Mouse (Mus musculus): ENCODE measurements at regions not wholly inside any gene's neighbourhood (a gene's known extent, or its start where the extent isn't known, plus 50 kb on each side); places are given as distances from the start of the nearest gene placed in this dataset.
A peak's percentile ranks its signal among the peaks of the same experiment; 100 is the strongest.

DNA sequence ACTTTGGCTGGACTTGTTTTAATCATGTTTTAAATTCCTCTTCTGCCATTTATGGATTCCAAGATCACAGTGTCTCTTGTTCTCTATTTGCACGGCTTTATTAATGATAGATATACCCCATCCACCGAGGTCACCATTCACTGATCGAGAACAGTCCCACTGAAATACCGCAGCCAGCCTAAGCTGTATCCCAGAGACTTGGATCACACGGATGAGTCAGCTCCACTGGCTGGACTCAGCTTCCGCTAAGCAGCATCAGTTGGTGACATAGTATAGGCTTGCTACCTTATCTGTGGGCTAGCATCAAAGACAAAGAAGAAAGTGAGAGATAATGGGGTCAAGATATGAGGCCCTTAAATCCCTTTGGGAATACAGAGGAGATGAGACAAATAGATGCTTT lies 106.4 kb downstream of the Cartpt start:
- no peak overlapping the region for H3K4me3 ChIP-seq (ENCODE audit: extremely low read depth, insufficient read depth, insufficient read length)
- 88% methylated on average over 6 of the region's 6 CpGs for WGBS
- H3K4me1 ChIP-seq (ENCODE audit: control insufficient read depth, insufficient read depth, insufficient read length): no peaks in the 10 kb centered on the region
- TF ChIP-seq POLR2A (IDR thresholded peaks at IDR 0.05; ENCODE audit: low read depth, low read length) (no peak), CTCF (IDR thresholded peaks at IDR 0.05; ENCODE audit: extremely low read depth, insufficient read depth, insufficient read length, insufficient replicate concordance) (no peak)
- H3K36me3 ChIP-seq (ENCODE audit: control insufficient read depth, insufficient read depth, low read length): no peaks in the 10 kb centered on the region
- no peak overlapping the region for H3K27ac ChIP-seq (ENCODE audit: insufficient read depth, low read length)
- H3K27me3 ChIP-seq (ENCODE audit: control insufficient read depth, insufficient read depth, low read length): no peaks in the 10 kb centered on the region
- no peak for DNase-seq (ENCODE audit: low read depth in 1 of 2, low spot score in 2 of 2)

DNA sequence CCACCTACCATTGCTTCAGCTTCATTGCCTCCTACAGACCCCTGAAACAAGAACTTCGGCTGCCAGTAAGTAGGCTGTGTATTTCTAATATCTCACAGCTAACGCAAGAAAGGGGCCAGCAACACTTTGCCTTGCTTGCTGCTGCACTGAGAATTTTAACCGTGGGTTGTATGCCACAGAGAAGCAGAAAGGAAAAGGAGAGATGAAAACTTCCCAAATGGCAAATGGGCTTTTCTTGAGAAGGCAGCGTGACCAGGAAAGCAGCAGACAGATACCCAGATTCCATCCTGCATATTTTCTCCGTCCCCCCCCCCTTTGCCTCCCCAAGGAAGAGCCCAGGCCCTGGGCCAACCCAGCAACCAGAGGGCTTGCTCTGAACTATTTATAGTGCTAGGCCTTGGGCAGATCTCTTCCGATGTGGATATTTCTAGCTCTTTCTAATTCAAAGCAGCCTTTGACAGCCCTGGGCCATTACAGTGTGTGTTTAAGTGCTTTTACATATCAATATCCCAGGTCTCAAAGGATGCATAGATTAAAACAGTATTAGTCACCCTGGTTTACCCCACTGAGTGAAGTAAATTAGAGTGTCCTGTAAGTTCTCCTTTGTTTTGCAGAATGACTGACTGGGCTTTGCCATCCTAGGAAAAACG lies 107.0 kb downstream of the Cartpt start:
- no peaks in the 10 kb centered on the region for H3K36me3 ChIP-seq (ENCODE audit: control insufficient read depth, insufficient read depth, low read length)
- 88% methylated on average over 7 of the region's 7 CpGs for WGBS
- H3K27me3 ChIP-seq (ENCODE audit: control insufficient read depth, insufficient read depth, low read length): no peaks in the 10 kb centered on the region
- no peak overlapping the region for H3K4me3 ChIP-seq (ENCODE audit: extremely low read depth, insufficient read depth, insufficient read length)
- DNase-seq (ENCODE audit: low read depth in 1 of 2, low spot score in 2 of 2): no peak
- no peak overlapping the region for H3K27ac ChIP-seq (ENCODE audit: insufficient read depth, low read length)
- H3K4me1 ChIP-seq (ENCODE audit: control insufficient read depth, insufficient read depth, insufficient read length): no peaks in the 10 kb centered on the region
- TF ChIP-seq POLR2A (IDR thresholded peaks at IDR 0.05; ENCODE audit: low read depth, low read length) (no peak), CTCF (IDR thresholded peaks at IDR 0.05; ENCODE audit: extremely low read depth, insufficient read depth, insufficient read length, insufficient replicate concordance) (no peak)

DNA sequence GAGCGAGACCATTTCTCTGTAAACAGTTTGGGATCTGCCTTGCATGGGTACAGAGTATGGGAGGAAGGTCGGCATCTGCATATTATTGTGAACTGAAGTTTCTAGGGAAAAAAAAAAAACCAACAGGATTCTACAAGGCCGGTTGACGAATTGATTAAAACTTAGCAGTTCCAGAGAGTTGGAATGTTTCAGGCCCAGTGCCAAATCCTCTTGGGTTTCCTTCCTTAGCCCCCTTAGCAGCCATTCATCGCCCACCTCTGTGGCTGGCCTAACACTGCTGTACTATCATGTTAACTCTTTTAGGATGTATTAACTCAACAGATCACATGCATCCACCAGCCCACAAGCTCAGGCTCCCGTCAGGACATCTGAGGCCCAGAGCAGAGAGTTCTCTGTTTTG lies 107.9 kb downstream of the Cartpt start:
- no peaks in the 10 kb centered on the region for H3K4me1 ChIP-seq (ENCODE audit: control insufficient read depth, insufficient read depth, insufficient read length)
- H3K27me3 ChIP-seq (ENCODE audit: control insufficient read depth, insufficient read depth, low read length): no peaks in the 10 kb centered on the region
- TF ChIP-seq CTCF (IDR thresholded peaks at IDR 0.05; ENCODE audit: extremely low read depth, insufficient read depth, insufficient read length, insufficient replicate concordance): no peak
- no peak for TF ChIP-seq POLR2A (IDR thresholded peaks at IDR 0.05; ENCODE audit: low read depth, low read length)
- H3K36me3 ChIP-seq (ENCODE audit: control insufficient read depth, insufficient read depth, low read length): no peaks in the 10 kb centered on the region
- H3K4me3 ChIP-seq (ENCODE audit: extremely low read depth, insufficient read depth, insufficient read length): no peak overlapping the region
- no peak overlapping the region for H3K27ac ChIP-seq (ENCODE audit: insufficient read depth, low read length)
- no peak for DNase-seq (ENCODE audit: low read depth in 1 of 2, low spot score in 2 of 2)
- WGBS: 86% methylated on average over 6 of the region's 6 CpGs

DNA sequence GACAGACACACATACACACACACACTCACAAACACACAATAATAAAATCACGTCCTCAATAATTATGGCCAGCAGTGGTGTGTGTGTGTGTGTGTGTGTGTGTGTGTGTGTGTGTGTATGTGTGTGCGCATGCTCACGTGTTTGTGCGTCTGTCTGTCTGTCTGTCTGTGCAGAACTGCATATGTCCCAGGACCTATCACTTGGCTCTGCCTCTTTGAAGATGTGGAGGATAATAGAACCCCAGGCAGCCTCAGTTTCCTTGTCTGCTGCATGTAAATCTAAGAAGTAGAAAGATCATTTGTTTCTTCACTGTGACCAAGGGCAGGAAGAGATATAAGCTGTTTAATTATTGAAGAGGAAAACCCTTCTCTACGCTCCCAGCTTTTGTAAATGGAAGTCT lies 109.9 kb downstream of the Cartpt start:
- H3K36me3 ChIP-seq (ENCODE audit: control insufficient read depth, insufficient read depth, low read length): no peaks in the 10 kb centered on the region
- no peaks in the 10 kb centered on the region for H3K27me3 ChIP-seq (ENCODE audit: control insufficient read depth, insufficient read depth, low read length)
- no peak overlapping the region for H3K27ac ChIP-seq (ENCODE audit: insufficient read depth, low read length)
- 95% methylated on average over 5 of the region's 5 CpGs for WGBS
- H3K4me3 ChIP-seq (ENCODE audit: extremely low read depth, insufficient read depth, insufficient read length): no peak overlapping the region
- peak in 1 of 2 experiments; percentile 3 for DNase-seq (ENCODE audit: low read depth in 1 of 2, low spot score in 2 of 2)
- H3K4me1 ChIP-seq (ENCODE audit: control insufficient read depth, insufficient read depth, insufficient read length): no peaks in the 10 kb centered on the region
- TF ChIP-seq CTCF (IDR thresholded peaks at IDR 0.05; ENCODE audit: extremely low read depth, insufficient read depth, insufficient read length, insufficient replicate concordance) (no peak), POLR2A (IDR thresholded peaks at IDR 0.05; ENCODE audit: low read depth, low read length) (no peak)

DNA sequence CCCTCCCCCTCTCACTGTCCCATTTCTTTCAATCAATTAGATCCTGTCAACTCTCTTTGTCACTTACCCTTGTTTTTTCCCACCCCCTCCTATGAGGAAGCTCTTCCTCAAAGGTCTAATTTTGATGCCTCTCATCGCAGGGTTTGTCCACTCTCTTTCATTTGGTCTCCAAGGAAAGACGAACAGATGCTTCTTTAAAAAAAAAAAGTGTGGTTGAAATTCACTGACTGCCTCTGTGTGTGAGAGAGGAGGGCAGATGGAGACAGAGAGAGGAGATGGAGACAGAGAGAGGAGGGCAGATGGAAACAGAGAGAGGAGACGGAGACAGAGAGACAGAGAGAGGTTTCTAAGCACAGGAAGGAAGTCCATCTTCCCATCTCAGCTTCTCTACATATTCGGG lies 113.1 kb downstream of the Cartpt start:
- WGBS: 73% methylated on average over 4 of the region's 4 CpGs
- Histone ChIP-seq H3K27ac (ENCODE audit: insufficient read depth, low read length) (no peak overlapping the region), H3K4me1 (ENCODE audit: control insufficient read depth, insufficient read depth, insufficient read length) (no peaks in the 10 kb centered on the region), H3K4me3 (ENCODE audit: extremely low read depth, insufficient read depth, insufficient read length) (no peak overlapping the region), H3K36me3 (ENCODE audit: control insufficient read depth, insufficient read depth, low read length) (no peaks in the 10 kb centered on the region), H3K27me3 (ENCODE audit: control insufficient read depth, insufficient read depth, low read length) (no peaks in the 10 kb centered on the region)
- no peak for TF ChIP-seq CTCF (IDR thresholded peaks at IDR 0.05; ENCODE audit: extremely low read depth, insufficient read depth, insufficient read length, insufficient replicate concordance)
- TF ChIP-seq POLR2A (IDR thresholded peaks at IDR 0.05; ENCODE audit: low read depth, low read length): no peak
- no peak for DNase-seq (ENCODE audit: low read depth in 1 of 2, low spot score in 2 of 2)

DNA sequence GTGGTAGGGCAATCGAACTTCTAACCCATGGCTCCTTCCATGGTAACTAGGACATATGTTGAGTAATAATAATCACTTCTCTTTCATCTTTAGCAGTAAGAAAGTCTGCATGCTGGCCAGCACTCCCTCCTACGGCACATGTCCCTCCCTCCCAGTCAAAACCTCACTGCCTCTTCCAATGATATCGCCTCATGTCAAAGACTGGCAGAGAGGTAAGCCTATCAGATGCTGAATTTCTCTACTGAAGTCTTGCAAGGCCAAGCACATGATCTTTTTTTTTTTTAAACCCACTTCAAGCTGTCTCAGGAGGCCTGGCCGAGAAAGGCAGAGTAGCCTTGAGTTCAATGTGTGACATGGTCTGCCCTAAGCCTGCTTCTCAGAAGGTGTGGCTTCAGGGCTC lies 115.5 kb downstream of the Cartpt start:
- no peak for DNase-seq (ENCODE audit: low read depth in 1 of 2, low spot score in 2 of 2)
- WGBS: 83% methylated on average over 4 of the region's 4 CpGs
- H3K27ac ChIP-seq (ENCODE audit: insufficient read depth, low read length): no peak overlapping the region
- no peak overlapping the region for H3K4me3 ChIP-seq (ENCODE audit: extremely low read depth, insufficient read depth, insufficient read length)
- TF ChIP-seq CTCF (IDR thresholded peaks at IDR 0.05; ENCODE audit: extremely low read depth, insufficient read depth, insufficient read length, insufficient replicate concordance): no peak
- no peak for TF ChIP-seq POLR2A (IDR thresholded peaks at IDR 0.05; ENCODE audit: low read depth, low read length)
- no peaks in the 10 kb centered on the region for H3K27me3 ChIP-seq (ENCODE audit: control insufficient read depth, insufficient read depth, low read length)
- no peaks in the 10 kb centered on the region for H3K36me3 ChIP-seq (ENCODE audit: control insufficient read depth, insufficient read depth, low read length)
- H3K4me1 ChIP-seq (ENCODE audit: control insufficient read depth, insufficient read depth, insufficient read length): no peaks in the 10 kb centered on the region

DNA sequence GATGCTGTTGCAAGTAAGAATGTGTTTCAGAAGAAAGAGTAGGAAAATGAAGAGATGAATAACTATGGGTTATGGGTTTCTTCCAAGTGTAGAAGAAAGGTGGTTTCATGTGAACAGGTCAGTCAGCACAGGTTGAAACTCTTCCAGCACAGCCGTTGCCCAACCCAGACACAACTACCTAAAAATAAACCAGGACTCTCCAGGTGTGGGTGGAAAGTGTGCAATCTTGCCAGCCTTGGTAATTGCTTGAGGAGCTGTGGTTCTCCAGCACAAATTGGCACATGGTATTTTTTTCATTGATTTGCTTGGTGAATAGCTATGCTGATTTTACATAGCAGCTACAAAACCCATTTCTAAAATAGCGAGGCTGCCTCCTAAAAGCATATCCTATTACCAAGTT lies 116.6 kb downstream of the Cartpt start:
- no peak overlapping the region for H3K27ac ChIP-seq (ENCODE audit: insufficient read depth, low read length)
- 84% methylated on average over 2 of the region's 2 CpGs for WGBS
- TF ChIP-seq CTCF (IDR thresholded peaks at IDR 0.05; ENCODE audit: extremely low read depth, insufficient read depth, insufficient read length, insufficient replicate concordance): no peak
- no peak for TF ChIP-seq POLR2A (IDR thresholded peaks at IDR 0.05; ENCODE audit: low read depth, low read length)
- no peaks in the 10 kb centered on the region for H3K36me3 ChIP-seq (ENCODE audit: control insufficient read depth, insufficient read depth, low read length)
- H3K27me3 ChIP-seq (ENCODE audit: control insufficient read depth, insufficient read depth, low read length): no peaks in the 10 kb centered on the region
- no peak overlapping the region for H3K4me3 ChIP-seq (ENCODE audit: extremely low read depth, insufficient read depth, insufficient read length)
- no peaks in the 10 kb centered on the region for H3K4me1 ChIP-seq (ENCODE audit: control insufficient read depth, insufficient read depth, insufficient read length)
- no peak for DNase-seq (ENCODE audit: low read depth in 1 of 2, low spot score in 2 of 2)
